Mouse (Mus musculus) megakaryocyte, adult 5-6 weeks (primary cell): ENCODE data around the gene Mettl24. TPM values are rescaled to one million over a fixed set of nuclear protein-coding genes. Genes with fewer than 3 reads are reported as not detected.
"Not testable (repeated sequence)": the region's sequence is repeated elsewhere in the genome, so short reads cannot be mapped to it uniquely, and the experiment has no call there.

ENCODE experiments used
- ATAC-seq: 2 replicates; pipeline ENCODE4 v1.8.0; 2016; ENCODE audit warnings: mild to moderate bottlenecking, inconsistent platforms; ENCODE audit not compliant: poor library complexity, severe bottlenecking
- total RNA-seq, 2 experiments: library from RNA; stranded (forward) in 1 of 2; stranded (reverse) in 1 of 2; fragments of 153-499, 151-499 nt in 1 of 2; fragments of 221-1000, 200-1000 nt in 1 of 2; gene quantifications; 2 replicates each; pipeline versions ENCODE4 v1.2.3 to v1.2.4; 2015 to 2017

Mettl24 gene
- total RNA-seq, 2 experiments from 2014 or later, result not detected

DNA sequence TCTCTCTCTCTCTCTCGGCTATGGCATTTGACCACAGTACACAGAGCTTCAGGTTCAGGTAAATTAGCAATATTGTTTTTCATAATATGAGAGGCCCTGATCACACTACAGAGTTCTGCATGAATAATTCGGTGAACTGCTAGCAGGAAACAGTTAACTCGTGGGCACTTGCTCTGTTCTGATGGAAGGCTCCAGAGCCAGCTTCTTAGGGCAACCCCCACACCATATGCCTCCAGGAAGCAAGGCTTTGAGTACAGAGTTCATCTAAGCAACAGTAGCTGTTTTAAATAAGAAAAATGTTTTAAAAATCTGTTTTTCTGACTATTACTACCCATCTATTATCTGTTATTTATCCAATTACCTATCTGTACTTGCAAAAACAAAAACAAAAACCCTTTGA lies 50.2 kb downstream of the Mettl24 start:
- no peak for ATAC-seq

DNA sequence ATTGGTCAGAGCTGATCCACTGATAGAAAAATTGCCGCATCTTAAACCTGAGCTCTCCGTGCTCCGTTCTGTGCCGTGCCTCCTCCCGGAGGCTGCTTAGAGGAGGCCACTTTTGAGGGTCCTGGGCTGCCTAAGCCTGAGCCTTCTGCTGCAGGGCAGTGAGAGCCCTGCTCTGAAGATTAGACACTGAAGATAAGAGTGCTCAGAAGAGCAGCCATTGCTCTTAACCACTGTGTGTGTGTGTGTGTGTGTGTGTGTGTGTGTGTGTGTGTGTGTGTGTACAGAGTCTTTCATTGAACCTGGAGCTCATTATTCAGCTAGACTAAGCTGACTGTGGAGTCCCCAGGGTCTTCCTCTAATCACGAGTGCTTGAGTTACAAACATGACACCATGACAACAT lies 53.1 kb downstream of the Mettl24 start:
- no peak for ATAC-seq

DNA sequence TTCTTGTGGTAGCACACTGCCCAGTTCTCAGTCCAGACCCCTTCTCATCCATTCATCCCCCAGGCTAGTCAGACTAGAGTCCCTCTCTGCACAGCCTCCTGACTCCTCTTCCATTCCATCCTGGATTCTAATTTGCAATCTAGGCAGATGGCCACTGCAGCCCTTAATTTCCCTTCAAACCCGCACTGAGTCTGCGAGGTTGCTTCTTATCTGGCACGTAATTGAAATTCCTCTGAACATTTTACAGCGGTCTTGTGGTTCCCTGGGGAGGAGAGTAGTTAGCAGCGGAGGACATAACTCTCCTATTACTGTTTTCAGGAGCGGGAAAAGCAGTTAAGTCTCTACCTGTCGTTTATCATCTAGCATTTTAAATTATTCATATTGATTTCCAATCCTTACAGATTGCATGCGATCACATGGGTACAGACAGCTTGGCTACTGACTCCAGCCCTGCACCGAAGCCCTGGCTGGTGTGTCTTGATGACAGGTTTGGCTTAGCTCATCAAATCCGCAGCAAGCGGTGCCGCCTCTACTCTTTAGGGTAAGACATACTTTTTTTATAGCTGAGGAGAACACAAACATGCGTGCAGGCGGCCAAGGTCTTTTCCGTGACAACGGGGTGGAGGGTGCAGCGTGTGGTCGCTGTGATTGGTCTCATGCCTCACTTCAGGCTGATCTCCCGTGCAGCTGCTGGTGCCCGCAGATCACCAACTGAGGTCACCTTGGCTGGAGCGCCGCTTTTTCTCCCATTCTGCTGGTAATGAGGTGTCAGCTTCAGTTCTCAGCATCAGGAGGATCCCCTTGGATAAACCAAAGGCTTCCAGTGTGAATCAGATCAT lies 54.4 kb downstream of the Mettl24 start:
- ATAC-seq, result no peak

DNA sequence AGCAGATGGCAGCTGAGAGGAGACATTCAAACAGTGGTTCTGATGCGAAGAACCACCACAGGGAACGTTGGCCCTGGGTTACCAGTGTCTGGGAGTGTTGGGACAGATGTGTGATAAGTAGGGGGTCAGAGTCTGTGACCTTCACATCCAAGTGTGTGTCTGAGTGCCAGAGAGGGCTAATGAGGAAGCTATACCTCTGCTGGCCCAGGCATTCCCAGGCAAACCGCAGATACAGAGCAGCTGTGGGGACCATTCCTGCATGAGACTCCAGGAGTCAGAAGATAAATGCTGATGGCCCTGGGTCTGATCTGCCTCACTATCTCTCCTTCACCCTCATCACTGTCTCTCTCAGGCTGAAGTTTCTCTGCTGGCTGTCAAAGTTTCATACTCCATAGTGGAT lies 57.6 kb downstream of the Mettl24 start:
- no peak for ATAC-seq

DNA sequence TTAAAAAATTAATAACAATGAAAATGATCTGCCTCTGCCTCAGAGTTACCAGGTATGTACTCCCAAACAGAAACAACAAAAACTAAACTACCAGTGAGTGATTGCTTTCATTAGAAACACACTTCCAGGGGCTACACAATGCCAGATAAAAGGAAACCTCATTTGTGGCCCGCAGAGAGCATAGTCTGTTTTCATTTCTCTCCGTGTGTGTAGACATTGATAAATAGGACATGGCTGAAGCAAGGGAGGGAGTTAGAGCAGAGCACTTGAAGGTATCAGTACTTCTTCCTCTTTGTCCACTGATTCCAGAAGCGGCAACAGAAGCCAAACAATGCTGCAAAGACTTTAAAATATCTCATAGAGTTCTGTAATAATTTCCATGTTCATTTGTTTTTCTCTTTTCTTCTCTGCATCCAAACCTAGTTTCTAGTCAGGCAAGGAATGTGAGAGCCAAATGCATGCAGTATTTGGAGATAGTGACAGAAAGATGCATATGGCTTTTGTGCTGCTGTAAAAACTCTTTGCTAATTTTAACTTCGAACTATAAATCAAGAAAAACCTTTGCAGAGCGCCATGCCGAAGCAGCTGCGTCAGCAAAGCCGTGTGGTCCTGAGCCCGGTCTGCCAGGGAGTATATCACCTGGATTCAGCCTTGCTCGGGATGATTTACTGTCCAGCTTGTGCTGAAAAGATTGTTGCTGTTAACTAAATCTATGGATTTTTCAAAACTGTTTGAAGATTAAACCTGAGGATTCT lies 67.4 kb downstream of the Mettl24 start:
- ATAC-seq, result no peak

DNA sequence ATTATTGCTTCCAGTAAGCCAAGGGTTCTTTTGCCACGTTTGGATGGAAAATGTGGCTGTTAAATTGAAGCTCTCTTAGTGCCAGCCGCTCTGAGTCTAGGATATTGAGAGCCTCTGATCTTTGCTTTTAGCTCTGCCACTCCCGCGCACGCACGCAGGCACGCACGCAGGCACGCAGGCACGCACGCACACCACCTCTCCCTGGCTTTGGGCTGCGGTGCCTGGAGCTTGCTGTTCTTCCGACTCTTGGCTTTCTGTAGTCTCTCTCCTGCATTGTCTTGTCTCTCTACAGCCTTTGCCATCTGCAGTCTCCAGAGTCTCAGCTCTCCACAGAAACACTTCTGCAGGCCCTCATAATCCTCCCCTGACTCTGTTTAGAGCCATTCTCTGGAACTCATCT lies 68.1 kb downstream of the Mettl24 start:
- ATAC-seq, result no peak

DNA sequence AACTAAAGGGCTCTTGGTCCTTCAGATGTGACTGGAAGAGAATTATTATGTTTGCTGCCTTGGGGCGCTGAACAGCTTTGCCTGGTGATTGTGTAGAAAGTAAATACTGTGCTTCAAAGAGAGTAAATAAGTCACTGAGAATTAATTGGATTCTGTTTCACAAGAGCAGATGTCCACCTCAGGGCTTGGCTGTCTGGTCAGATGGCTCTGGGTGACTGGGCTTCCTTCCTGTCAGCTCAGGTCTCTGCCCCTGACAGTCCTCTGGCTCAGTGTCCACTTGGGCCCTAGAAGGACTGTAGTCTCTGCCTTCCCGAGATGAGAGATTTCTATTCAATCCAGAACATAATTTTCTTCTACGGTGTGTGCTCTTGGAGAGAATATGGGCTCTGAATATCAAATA lies 70.0 kb downstream of the Mettl24 start:
- ATAC-seq, result no peak

DNA sequence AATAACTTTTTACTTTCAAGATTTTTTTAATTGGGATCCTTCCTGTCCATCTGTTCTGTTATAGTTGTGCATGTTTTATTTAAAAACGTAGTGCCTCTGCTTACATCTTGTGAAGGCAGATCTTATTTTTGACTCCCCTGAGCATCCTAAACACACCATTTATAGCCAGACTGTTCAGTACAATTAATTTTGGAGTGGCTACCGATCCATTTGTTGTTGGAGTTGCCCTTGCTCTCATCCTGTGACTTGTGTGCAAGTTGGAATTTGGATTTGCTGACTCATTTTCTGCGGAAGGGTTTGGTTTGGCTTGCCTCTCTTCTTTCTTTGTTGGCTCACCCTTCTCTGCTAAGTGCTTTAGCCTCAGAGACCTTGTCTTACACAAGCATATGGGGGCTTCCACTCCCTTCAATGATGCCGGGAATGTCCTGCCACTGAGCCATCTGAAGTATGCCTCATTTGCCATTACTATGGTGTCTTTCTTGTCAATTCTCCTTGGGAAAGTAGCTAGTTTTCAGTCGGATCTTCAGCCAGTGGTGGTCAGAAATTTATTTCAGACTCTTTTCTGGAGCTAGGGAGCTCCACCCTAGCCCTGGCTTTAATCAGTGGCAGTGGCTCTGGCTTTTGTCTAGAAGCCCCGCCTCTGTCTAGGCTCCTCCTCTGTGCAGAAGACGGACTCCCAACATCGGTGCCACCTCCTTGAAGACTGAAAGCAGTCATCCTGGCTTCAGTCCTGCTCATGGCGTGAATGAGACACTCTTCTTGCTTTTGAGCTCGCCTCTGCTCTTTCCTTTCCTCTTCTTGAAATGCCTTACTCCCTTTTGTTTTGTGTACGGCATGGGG lies 75.3 kb downstream of the Mettl24 start:
- ATAC-seq, result no peak

DNA sequence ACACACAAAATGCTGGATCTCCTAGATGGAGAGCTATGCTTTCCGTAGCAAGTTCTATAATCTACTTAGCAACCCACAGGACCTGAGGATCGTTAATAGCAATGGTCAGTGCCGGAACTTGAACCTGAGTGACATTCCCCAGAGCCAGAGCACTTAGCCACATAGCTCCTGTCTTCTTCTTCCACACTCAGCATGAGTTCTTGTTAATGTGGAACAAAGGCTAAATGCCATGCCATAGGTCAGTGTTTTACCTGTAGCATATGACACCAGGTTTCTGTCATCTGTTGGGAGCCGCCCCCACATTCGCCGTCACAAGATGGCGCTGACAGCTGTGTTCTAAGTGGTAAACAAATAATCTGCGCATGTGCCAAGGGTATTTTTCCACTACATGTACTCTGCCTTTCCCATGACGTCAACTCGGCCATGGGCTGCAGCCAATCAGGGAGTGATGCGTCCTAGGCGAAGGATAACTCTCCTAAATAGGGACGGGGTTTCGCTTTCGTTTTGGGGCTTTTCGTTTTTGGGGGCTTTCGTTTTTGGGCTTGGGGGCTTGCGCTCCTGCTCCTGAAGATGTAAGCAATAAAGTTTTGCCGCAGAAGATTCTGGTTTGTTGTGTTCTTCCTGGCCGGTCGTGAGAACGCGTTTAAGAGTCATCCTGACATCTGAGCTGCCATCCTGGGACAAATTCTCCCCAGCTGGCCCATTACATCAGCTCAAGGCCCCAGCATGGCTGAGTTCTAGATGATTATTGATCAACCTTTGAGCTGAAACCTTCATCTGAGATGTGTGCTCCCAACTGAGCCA lies 76.5 kb downstream of the Mettl24 start:
- ATAC-seq, result not testable (repeated sequence)

DNA sequence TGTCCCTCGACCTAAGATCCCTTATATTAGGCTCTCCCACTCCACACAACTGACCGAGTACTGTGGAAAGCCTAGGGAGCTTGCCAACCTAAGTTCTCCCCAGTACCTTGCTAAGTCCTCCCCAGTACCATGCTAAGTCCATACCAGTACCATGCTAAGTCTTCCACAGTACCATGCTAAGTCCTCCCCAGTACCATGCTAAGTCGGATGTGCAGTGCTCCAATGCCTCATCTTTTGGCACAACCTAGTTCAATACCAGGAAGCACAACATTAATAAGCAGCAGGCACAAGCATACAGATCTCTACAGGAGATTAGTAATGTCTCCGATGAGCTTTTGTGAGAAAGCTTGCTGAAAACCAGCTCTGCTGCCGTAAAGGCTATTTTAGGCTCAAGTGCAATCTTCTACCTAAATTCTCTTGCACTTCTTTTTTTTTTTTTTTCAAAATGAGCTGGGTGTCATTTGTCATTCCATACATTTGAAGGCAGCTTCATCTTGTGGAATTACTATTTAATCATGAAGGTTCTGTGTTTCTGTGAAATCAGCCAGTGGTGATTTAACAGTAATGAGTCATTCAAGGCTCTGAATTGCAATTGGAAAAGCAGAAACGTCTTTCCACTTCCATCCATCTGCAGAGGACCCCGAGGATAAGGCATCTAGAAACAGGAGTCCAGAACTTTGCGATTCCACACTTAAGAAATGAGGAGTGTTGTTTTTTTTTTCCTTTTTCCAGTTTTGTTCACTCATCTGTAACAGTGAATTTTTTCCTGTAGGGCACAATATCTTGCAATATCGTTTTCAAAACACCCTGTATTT lies 77.3 kb downstream of the Mettl24 start:
- no peak for ATAC-seq

DNA sequence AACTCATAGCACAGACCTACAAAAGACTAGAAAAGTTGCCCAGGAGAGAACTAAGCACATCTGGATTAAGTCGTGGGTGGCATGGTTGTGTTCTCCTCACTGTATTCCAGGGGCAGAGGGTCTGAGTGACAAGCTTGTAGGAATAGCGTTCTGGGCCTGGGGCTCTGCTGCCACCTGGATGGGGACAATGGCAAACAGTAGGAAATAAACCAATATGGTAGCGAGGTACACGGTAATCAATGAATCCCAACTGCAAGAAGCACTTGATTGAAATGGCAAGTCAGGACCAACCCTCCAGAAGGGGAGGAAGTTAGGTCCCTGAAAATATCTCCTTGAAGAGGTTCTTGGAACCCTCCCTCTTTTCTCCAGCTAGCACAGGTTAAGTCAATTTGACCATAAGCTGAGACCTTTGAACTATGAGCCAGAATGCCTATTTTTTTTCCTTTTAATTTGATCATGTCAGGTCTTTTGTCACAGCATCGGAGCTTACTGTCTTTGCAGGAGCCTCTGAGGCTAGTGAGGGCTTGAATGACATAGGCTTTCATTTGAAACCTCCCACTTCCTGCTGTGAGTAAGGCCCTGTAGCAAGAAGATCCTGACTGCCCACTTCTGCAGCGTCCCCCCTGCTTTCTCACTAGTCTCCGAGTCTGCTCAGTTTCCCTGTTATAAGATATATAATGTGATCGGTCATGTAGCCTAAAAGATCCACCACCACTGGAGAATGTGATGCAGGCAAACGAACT lies 78.1 kb downstream of the Mettl24 start:
- ATAC-seq, result no peak

DNA sequence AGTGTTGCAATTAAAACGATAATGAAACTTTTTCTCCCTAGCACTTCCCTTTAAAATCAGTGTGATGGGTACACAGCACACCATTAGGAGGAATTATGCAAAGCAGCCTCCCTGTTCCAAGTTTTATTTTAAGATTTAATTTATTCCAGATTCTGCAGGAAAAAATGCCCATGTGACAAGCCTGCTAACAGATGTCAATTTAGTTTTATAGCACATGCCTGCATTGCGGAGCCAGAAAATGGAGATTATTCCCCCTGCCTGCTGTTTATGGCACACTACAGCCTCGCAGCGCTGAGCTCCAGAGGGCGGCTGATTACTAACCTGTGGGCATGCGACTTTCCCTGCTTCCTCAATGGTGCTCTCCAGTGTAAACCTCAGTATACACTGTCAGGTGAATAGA lies 79.5 kb downstream of the Mettl24 start:
- no peak for ATAC-seq

DNA sequence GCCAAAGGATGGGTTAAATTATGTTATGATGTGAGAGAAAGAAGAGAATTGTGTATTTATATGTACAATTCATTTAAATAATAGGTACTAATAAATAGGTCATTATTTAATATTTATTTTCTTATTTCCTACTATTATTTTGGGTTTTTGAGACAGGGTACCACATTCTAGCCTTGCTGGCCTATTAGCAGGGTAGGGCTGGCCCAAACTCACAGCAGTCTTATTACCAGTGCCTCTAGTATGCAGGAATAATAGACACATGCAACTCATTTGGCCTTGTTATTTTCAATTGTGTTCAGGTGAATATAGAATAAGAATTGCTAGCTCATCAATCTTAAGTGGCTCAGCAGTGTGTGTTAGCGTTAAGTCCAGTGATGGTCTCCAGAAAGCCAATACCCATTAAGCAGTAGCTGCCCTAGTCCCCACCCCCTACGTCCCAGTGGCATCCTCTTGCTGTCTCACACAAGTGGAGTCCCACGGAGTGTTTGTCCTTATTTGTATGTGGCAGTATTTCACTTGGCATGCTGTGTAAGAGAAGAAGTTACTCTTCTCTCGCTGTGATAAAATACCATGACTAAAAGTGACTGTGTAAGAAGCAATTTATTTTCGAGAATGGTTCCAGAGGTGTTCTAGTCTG lies 80.1 kb downstream of the Mettl24 start:
- no peak for ATAC-seq

DNA sequence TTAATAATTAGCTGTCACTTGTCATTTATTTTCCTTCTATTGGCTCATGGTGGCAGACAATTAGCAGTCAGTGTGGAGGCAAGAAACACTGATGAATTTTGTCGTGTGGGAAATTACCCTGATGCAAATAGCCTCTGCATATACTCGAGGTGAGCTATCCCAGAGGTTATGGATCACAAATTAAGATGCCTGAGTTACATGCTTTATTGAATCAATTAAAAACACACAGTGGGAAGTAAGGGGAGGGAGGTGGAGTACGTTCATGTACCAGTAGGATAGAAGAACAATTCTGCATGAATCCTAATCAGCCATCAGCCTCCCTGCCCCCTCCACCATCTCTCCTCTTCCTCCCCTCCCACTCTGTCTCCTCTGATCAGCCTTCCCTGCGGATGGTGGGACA lies 89.2 kb downstream of the Mettl24 start:
- no peak for ATAC-seq

DNA sequence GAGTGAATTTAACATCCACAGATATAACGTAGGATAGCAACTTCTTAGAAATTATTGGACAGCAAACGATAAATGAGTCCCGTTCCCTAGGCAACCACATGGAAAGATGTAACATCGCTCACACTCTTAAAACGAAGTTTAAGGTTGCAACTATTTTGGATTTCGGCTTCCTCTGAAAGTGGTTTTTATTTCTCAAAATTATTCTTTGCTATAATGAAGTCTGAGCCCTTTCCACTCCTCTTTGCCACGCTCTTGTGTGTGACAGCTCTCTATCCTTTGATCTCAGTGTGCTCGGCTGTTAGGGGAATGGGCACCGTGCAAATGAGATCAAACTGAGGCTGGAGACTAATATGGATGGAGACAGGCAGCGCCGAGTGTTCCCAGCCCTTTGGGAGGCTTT lies 92.1 kb downstream of the Mettl24 start:
- no peak for ATAC-seq

DNA sequence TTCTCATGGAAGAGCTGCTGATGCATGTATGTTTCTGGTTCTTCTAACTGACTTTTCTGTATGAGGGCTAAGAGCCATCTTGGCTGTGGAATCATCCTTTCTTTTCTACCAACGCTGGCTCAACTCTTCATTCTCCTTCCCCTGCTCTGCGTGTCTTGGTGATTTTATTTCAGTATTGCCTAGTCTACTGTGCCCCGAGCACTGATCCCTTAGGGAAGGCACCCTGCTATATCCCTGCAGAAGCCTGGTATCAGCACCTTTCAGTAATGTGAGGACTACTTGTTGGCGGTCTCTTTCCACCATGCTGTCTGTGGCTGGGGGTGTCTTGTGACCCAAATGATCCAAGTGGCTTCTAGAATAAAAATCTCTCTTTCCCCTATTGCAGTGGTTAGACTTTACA lies 92.6 kb downstream of the Mettl24 start:
- ATAC-seq, result no peak

DNA sequence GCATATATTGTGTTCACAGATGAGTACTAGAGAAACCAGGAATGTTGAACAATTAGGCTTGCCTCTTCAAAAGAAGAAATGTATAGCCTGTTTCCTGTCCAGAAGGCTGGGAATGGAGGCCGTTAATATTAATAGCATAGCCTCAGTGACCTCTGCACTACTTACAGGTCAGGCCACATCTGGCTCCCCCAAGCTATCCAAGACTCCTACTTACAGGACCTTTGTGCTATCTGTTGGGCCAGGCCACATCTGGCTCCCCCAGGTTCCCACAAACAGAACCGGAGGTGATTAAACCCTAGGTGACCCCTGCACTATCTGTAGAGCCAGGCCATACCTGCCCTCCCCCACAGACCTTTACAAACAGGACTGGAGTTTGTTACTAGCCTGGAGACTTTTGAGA lies 94.1 kb downstream of the Mettl24 start:
- ATAC-seq, result no peak

DNA sequence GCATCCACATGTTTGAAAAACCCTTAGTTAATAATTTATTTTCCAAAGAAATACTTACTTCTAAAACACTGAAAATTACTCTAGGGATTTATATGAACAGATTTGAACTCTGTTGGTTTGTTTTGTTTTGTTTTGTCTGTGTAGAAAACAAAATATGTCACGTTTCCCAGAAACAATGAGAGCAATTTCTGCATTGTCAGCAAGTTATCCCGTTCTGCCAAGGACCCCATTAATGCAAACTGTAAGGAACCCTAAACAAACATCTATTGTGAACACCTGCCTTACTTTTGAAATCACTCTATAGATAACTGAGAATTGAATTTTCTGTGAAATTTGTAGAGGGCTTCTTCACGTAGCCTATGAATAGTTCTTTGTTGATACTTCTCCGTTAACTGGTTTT lies 95.4 kb downstream of the Mettl24 start:
- ATAC-seq, result no peak

DNA sequence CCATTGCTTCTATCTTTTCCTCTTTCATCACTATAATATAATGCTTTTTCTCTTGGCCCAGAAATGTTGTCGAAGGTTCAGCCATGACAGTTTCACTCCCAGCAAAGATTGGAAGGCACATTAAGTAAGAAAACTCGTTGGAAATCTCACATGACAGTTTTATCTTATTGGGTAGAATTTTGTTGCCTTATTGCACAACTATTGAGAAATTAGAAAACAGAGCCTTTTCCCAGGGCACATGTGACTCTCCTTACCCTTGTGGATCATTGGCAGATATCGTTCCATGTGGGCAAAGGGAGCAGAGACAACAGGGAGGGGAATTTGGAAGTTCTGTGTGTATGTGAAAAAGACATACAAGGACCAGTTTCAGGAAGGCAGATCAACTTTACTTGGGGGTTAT lies 107.3 kb downstream of the Mettl24 start:
- ATAC-seq, result no peak
